Mouse (Mus musculus) heart, adult 8-10 months (tissue): ENCODE data around the gene Scn2b. TPM values are rescaled to one million over a fixed set of nuclear protein-coding genes. Genes with fewer than 3 reads are reported as not detected.

Experiments
- DNase-seq: peaks from one replicate; pipeline ENCODE4 v3.0.0; 2022; ENCODE audit warnings: low spot score
- total RNA-seq, 4 experiments: library from RNA; stranded (reverse); gene quantifications; 2 replicates each; pipeline ENCODE4 v1.2.4; 2022

The Scn2b gene
- total RNA-seq: 1 to 10 TPM in 2 of 4 experiments, under 1 TPM in 2; 0.81 to 1.4 (median 1.1) TPM

DNA sequence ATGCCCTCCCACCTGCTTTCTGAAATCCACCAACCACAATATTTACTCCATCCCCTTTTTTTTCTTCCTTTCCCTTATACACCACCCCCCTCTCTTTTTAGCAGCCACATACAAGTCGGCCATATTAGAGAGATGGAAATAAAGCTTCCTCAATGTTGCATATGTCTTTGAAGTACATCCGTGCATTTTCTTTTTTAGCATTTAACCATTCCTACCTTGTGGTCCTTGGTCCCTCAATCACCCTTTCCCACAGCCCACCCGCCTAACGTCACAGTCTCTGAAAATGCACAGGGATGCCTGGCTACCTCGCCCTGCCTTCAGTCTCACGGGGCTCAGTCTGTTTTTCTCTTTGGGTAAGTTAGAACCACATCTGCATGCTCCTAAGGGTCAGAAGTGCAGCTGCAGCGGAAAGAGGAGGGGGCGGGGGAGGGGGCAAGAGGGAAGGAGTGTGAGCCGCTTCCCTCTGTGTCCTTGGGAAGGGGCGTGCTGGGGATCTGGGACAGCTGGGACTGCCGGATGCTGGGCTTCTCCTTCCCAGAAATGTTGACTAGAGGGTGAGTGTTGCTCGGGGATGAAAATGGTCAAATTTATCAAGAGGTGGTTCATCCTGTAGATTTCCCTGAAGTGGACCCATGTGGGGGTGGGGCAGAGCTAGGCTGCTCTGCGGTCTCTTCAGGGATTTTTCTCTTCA is at the start of gene Scn2b:
Scn2b (plus strand) TSS at position 42 of the 691 bp plus-strand sequence.
- DNase-seq: no peak

DNA sequence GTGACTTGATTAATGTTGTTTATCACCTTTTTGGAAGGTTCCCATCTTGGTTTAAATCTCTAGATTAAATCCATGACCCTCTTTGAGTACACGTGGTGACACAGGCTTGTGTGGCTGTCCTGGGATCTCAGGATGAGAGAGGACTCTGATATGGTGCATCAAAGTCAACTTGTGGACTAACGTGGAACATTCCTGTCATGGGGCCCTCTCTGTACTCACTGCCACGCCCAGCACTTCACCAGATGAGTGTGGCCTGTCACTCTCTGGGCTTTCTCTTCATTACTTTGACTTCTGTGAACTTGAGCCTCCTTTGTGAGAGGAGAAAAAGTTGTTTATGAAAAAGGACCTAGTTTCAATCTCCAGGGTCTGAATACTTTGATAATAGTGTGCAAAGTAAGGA is 45.8 kb upstream of the Scn2b start:
- DNase-seq: no peak

DNA sequence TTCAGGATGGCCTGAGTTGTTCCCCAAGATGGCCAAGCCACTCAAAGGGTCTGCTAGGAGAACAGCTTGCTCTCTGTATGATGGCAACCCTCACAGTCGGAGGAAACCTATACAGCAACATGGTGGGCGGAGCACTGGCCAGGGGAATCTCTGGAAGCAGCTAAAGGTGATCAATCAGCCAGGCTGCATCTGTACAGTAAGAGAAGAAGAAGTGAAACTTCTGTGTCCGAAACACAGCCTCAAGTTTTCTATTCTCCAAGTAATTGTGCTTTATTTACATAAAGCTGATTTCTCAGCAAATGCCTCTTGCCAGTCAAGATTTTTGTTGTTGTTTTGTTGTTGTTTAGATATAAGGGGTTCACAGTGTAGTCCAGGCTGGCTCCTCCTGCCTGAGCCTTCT is 39.7 kb upstream of the Scn2b start:
- no peak for DNase-seq

DNA sequence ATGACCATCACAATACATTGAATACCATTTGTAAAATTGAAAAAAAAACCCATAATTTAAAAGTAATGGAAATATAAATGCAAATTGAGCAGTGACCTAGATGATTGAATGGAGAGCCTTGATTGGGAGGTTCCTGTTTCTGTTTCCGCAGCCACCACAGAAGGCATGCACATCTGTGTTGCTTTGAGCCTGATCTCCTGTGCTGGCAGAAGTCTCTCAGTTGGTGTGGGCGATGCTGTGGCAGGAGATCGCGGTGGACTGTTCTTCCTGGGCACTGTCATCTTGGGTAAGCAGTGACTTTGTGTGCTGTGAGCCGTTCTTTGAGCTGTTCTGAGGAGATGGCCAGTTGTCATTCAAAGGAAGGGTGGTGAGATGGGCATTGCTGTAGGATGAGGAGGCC is 38.6 kb upstream of the Scn2b start, which contains the start of gene Jaml:
Jaml (plus strand) TSS at position 173 of the 400 bp plus-strand sequence.
- no peak for DNase-seq

DNA sequence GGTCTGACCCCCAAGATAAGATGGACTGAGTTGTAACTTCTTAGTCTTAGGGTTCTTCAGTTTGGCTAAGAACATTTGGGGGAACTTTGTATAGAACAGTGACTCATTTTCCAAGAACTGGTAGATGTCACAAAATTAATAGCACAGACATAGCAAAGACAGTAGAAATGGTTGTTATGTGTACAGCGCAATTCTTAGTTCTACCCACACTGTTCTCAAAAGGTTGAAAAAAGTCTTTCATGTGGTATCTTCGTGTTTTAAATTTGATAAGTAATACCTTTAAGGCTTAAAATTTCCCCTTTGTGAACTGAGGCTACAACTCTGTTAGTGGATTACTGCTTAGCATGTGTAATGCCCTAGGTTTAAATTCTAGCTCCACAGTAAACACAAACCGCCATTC is 34.5 kb upstream of the Scn2b start:
- DNase-seq: no peak

DNA sequence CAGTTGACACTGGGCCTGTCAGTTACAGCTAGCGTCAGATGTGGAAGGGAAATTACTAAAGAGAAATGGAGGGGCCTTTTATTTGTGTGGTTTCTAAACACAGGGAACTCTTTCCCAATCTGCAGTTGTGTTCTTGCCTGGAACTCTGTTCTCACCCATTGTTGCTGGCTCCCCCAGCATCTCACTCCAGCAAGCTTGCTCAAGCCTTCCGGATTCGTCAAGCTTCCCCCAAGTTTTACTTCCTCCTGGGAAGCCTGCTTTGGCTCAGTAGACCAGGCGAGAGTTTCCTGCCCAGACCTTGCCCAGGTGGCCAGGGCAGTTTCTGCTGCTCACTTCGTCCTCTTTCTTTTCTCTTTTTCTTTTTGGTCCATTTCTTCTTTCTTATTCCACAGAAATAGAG is 33.0 kb upstream of the Scn2b start:
- DNase-seq: peak; percentile 9

DNA sequence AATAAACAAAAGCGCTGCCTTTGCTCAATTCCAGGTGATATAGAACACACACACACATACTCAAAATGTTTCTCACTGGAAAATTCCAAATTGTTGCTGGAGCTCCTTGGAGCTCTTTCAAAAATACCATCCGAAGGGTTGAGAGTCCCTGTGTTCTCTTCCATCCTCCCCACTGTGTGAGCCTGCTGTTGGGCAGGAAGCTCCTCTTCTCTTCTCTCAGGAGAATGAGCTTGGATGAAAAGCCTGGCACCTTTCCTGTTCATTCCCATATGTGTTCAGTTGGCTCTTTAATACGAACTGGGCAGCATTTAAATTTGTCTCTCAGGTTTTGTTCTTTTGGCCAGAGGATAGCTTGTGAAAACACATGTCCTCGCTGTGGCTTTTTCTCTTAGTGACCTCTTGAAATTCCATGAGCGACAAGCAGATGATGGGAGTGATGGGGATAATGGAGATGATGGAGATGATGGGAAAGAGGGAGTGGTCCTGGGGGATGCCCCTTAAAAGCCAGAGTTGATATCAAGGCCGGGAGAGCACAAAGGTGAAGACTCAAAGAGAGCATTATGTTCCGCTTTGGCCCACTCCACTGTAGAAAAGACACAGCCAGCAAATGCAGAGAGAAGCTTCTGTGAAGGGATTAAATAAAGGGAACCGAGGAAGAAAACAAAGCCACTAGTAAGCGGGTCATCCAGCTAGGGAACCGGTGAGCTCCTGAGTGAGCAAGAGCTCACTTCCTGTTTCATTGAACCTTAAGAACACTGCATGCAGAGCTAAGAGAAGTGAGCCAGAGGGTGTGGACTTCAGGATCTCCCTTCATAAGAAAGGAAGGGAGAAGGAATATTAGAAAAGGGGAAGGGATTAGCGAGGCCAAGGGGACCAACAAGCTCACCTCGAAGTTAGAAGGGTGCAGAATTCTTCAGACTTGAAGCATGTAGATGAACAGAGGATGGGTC is 31.6 kb upstream of the Scn2b start:
- no peak for DNase-seq

DNA sequence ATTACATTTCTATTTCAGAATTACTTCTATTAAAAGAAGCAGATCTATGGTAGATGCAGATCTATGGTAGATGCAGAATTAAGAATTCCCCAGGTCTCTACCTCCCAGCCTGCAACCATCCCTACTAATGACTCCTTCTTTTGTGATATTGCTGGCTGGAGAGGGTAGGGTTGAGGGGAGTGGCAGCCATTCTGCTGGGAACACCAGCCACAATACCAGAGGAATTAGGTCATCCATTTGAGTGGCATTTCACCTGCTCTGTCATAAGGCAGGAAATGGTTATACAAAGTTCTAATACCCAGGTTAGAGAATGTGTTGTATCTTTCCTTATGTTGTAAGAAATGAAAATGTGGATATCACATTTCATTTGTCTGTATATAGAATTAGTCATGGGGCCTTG is 29.5 kb upstream of the Scn2b start:
- no peak for DNase-seq

DNA sequence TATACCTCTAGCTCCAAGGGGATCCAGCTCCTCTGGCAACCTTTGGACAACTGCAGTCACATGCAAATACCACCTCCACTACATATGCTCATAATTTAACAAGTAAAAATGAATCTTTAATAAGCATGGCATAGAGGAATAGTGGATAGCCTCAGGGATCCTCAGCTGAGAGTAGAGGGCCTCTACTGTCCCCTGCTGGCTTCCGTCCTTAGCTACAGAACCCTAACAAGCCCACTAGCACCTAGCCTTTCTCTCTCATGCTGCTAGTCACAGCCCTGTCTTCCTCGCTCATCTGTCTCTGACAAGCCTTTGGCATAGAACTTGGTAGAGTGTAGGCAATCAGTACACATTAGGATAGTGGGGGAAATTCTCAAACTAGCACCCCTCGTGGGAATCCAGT is 26.8 kb upstream of the Scn2b start:
- no peak for DNase-seq

DNA sequence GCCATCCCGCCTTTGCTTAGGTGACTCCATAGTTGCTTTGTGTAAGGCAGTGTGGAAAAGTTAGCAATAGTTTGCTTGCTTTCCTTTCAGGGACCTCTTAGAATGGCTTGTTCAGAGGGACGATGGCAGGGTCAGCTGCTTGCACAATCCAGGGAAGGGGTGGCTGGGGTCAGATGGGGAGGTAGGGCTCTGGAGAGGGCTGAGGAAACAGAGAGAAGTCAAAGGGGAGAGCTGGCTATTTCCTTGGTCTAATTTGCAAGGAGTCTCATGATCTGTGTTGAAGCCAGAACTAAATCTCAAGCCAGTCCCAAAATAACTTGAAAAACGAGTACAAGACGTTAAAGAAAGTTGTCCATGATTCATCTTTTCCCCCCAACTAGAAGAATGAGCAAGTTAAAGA is 24.9 kb upstream of the Scn2b start:
- DNase-seq: no peak

DNA sequence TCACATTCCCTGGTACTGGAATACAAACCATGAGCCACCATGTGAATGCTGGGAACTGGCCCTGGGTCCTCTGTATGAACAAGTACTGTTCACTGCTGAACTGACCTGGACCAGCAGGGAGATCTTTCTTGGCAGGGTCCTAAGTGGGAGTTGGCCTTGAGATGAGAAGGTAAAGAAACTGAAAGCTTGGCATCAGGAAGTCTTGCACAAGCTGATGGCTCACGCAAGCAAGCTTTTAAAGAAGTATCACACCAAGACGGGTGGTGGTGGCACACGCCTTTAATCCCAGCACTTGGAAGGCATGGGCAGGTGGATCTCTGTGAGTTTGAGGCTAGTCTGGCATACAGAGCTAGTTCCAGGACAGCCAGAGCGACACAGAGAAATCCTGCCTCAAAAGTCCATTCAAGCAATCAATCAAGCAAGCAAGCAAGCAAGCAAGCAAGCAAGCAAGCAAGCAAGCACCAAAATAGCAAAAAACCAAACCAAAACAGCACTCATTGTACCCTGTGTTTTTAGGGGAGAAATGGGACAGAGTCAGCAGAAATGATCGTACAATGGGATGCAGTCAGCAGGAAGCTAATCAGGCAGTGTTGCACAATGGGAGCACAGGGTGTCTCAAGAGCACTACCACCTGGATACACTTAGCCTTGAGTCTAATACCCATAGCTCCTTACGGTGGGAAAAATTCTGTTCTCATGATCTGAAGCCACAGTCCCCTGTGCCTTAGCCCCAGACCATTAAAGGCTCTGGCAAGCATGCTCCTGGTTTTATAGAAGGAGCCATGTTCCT is 22.2 kb upstream of the Scn2b start:
- DNase-seq: no peak

DNA sequence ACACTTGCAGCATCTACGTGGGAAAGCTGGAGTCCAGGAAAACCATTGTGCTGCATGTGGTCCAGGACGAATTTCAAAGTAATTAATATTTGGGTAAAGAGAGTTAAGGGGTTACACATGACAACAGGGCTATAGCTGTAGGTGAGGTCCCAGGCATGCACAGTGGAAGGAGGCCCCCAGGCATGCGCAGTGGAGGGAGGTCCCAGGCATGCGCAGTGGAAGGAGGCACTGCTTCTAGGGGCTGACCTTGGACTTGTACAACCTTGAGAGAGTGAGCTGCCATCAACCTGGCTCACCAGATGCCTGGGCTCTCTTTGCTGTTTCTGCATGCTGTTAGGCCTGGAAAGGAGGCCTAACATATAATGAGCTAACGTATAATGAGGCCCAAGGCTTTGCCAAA is 19.7 kb upstream of the Scn2b start:
- no peak for DNase-seq

DNA sequence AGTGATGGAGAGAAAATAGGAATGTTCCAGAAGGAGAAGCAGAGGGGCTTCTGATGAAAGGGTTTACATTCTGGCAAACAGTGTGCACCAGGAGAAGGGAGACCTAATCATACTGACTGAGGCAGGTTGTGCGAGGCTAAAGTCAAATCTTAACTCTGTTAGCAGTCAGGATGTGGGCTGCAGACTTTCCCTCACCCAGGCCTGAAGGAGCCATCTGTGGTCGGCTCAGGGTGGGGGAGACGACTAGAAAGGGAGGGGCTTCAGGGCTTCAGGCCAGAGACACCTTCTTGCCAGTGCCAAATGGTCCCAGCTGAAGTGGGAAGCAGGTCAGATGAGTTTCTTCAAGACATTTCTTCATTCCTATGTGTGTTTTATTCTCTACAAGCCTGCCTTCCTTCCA is 19.2 kb upstream of the Scn2b start:
- DNase-seq: no peak

DNA sequence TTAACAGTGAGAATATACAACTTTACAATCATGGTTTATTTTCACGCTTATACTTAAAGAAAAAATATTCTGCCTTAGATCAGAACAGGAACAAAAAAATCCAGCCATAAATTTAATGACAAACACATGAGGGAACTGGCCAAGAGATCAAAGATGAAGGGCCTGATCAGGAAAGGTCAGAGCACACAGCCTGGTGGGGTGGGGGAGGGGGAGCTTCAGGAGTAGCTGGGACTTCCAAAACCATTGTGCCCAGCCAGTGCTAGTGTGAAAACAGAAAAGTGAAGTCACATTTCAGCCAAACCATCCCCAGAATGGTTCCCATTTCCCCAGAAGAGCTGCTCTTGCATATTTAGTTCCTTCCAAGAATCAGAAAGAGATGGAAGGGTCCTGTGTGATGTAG is 15.1 kb upstream of the Scn2b start:
- no peak for DNase-seq

DNA sequence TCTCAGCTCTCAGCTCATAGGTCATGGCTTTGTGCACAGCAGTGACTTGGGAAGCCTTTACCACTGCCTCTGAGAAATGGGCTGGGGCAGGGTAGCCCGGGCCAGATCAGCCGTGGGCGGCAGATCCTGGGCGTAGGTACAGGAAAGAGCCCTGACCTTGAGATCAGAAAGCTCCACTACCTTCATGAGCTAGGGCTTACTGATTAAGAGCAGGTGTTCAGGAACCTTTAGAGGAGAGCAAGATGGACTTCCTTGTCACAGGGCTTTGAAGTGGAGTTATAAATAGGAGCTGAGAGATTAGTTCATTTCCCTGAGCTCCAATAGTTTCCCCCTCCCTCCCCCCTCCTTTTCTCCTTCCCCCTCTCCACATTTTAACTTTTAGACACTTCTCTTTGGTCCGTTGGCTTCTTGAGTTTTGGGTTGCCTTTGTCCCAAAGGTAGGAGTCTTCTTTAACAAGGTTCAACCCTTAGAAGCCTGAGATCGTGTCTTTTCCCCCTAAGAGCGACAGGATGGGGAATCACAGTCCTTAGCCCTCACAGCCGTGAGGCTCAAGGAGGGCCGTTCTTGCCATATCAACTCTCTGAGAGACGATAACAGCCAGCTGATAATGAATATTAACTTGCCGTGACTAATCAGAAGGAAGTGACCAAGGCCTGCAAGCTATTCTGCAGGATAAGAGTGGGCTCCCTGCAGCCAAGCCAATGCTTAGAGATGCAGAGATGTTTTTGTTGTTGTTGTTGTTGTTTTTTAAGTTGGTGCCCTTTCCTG is 14.2 kb upstream of the Scn2b start:
- DNase-seq: no peak

DNA sequence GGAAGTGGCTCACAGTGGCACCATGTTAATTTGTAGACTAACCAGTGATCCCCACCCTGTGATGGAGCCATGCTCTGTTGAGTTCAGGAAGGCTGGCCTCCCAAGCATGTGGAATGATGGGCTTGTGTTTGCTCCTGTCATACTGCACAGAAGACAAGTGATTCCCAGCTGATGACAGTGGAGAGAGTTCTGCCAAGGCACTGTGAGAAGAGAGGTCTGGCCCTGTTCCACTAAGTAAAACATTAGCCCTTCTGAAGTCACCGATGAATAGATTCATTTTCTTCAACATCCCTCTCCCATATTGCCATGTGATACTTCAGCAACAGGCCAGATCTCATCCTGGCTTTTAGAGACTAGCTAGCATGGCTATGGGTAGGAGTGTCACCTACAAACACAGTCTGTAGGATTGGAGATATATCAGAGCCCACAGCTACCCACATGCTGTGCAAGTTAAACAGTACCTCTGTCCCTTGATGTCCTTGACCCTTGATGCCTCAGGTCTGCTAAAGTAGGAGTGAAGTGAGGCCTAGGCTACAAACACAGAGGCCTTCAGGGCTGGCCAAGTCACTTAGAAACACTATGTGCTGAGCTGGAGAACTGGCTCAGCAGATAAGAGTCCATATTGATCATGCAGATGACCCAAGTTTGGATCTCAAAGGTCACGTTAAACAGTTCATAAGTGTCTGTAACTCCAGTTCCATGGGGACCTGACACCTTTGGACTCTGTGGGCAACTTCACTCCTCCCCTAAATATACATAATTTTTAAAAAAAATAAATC is 11.8 kb upstream of the Scn2b start:
- DNase-seq: no peak

DNA sequence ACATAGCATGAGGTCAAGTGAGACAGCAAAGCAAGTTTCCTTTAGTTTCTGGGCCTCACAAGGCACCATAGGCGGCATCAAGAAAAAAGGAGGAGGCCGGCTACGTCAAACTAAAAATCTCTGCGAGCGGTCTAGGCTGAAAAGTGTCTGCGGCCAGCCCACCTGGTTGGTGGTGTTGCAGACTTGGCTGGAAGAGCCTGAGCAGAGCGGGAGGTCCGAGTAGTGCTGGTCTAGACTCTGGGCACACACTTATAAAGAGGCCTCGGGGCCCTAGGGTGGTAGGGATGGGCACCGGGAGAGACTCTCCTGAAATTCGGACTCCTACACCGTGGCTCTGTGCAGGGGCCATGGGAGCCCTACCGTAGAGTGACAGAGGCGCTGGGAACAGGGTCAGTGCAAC is 1.9 kb upstream of the Scn2b start:
- DNase-seq: no peak

DNA sequence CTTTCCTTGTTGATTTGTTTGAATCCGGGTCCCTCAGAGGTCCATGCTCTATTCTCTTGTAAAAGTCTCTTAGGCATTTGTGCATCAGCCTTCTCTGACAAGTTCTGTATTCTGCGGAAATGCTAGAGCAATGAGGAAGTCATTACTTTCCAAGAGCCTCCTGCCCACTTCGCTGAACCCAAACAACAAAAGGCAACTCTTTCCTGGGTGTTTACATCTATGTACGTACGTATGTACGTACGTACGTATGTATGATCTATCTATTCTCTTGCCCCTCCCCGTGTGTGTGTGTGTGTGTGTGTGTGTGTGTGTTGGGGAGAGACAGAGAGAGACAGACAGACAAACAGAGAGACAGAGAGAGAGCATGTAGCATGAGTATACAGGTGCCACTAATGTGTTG is 763 bp upstream of the Scn2b start:
- DNase-seq: no peak

DNA sequence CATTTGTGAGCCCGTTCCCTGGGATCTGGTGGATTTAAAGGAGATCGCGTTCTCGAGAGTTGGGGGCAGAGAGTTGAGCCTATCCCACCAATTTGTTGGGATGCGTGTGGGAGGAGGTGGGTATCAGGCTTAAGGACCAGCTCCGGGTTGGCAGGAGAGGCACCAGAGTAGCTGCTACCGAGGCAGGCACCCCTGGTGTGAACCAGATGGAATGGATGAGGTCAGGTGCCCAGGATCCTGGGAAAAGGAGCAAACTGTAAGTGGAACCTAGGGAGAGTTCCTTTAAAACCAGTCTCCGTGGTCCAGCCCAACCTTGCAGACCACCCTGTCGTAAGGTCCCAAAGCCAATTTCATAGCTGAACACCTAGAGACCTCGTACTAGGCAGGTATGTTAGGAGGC is 970 bp downstream of the Scn2b start:
- no peak for DNase-seq

DNA sequence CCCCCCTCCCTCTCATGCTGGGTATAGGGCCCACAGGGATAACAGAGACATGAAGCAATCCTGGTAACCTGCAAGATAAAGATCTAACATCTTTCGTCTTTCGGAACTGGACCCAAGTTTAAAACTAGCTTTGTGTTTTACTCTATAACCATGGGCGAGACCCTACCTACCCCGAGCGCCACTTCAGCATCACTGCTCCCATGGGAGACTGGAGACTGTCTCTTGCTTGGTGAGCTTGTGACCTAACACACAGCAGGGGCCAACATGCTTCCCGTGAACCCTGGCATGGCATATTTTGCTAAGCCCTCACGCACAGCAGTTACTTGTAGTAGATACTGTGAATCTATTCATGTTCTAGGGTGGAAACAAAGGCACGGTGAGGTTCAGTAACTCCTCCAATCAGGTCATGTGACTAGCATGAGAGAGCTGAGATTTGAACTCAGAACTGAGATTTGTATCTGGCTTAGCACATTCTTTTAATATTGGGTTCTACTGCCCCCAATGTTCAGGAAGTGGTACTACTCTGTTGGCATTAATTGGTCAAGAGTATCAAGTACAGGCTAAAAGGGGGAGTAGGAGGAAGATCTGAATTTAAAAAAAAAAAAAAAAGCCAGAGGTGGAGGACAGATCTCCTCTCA is 1.9 kb downstream of the Scn2b start:
- DNase-seq: no peak
